Mouse (Mus musculus) thymus, adult 2 months (tissue): Measurements from ENCODE around the gene Adora1.

Experiments used
- CTCF ChIP-seq: fragments of 200-500 bp; IDR thresholded peaks from 2 replicates; pipeline ENCODE4 v1.5.1; 2012; ENCODE audit warnings: mild to moderate bottlenecking, control low read depth, low read length, moderate library complexity, borderline replicate concordance; ENCODE audit not compliant: control insufficient read depth, poor library complexity, insufficient read depth; ENCODE audit errors: extremely low read depth
- POLR2A ChIP-seq: fragments of 200-500 bp; IDR thresholded peaks from 2 replicates; pipeline ENCODE4 v1.6.1; 2012; ENCODE audit warnings: mild to moderate bottlenecking, low read length, control low read depth, moderate library complexity; ENCODE audit not compliant: control insufficient read depth, poor library complexity, insufficient read depth; ENCODE audit errors: extremely low read depth

GRCm38 (mm10) chr1:134231270-134231669 is 4.0 kb downstream of the Adora1 start:
- TF ChIP-seq CTCF (no peak), POLR2A (no peak)
